8 mouse cellular contexts compared by ENCODE assay signal in genomic region chr9:30137611-30138287, GRCm38 (mm10).
DNase-seq lines count a peak whose midpoint lies in the region; ATAC-seq lines count a peak whose summit lies in the region.

No protein-coding gene starts in this region.

- peak overlapping the region; percentile 53 for H3K4me2 ChIP-seq in heart, embryonic 11.5 days
- peak overlapping the region; percentile 40 for H3K4me2 ChIP-seq in kidney, embryonic 15.5 days
- H3K4me2 ChIP-seq in limb, embryonic 15.5 days: peak overlapping the region; percentile 40
- H3K4me2 ChIP-seq in neural tube, embryonic 11.5 days (ENCODE audit: low read depth): no peak overlapping the region

- no peak overlapping the region for H3K4me3 ChIP-seq in forebrain, embryonic 10.5 days
- 0 out of 2 replicates have a peak overlapping the region, but pooled peaks have one; percentile 10 for H3K4me3 ChIP-seq in heart, embryonic 11.5 days (ENCODE audit: low read depth, low read length)
- H3K4me3 ChIP-seq in kidney, embryonic 15.5 days (replicated peaks): no peak overlapping the region
- peak overlapping the region; percentile 19 for H3K4me3 ChIP-seq in limb, embryonic 15.5 days
- H3K4me3 ChIP-seq in neural tube, embryonic 11.5 days (ENCODE audit: low read depth, low read length): no peak overlapping the region

- H3K27me3 ChIP-seq in forebrain, embryonic 10.5 days (ENCODE audit: poor library complexity, severe bottlenecking): no peaks in the 10 kb centered on the region; the same call in 1 of the 2 replicates
- H3K27me3 ChIP-seq in heart, embryonic 11.5 days (ENCODE audit: control insufficient read depth, insufficient read depth, low read length): peaks cover 2% of the 10 kb centered on the region; the same call in 1 of the 2 replicates
- H3K27me3 ChIP-seq in kidney, embryonic 15.5 days: 0 out of 2 replicates have a peak, but pooled peaks cover 5% of the 10 kb centered on the region
- peaks cover 5% of the 10 kb centered on the region; the same call in 1 of the 2 replicates for H3K27me3 ChIP-seq in limb, embryonic 15.5 days
- H3K27me3 ChIP-seq in neural tube, embryonic 11.5 days (ENCODE audit: control insufficient read depth, insufficient read depth, low read length): no peaks in the 10 kb centered on the region

- WGBS in forebrain, embryonic 10.5 days: 34% methylated on average over 14 of the region's 14 CpGs
- WGBS in heart, embryonic 11.5 days (ENCODE audit: insufficient replicate concordance): 18% methylated on average over 14 of the region's 14 CpGs
- 28% methylated on average over 14 of the region's 14 CpGs for WGBS in kidney, embryonic 15.5 days
- 17% methylated on average over 14 of the region's 14 CpGs for WGBS in limb, embryonic 15.5 days
- WGBS in neural tube, embryonic 11.5 days: 28% methylated on average over 14 of the region's 14 CpGs

- peak; percentile 10 for DNase-seq in 416B (ENCODE audit: low read depth)
- peak; percentile 18 for DNase-seq in c-Kit-positive CD71-negative TER-119-negative erythroid progenitor cells, embryonic 14.5 days (ENCODE audit: low read depth)
- peak; percentile 71 for DNase-seq in forebrain, embryonic 10.5 days (ENCODE audit: extremely low spot score, low spot score)
- DNase-seq in neural tube, embryonic 11.5 days (ENCODE audit: low spot score): peak; percentile 82
- peak; percentile 24 for DNase-seq in thymus, postnatal 14 days

- peak overlapping the region; percentile 66; the same call in 1 of the 2 replicates for H3K27ac ChIP-seq in forebrain, embryonic 10.5 days
- H3K27ac ChIP-seq in heart, embryonic 11.5 days (ENCODE audit: low read depth, low read length): peak overlapping the region; percentile 64
- no peak overlapping the region for H3K27ac ChIP-seq in kidney, embryonic 15.5 days
- H3K27ac ChIP-seq in limb, embryonic 15.5 days: no peak overlapping the region
- no peak overlapping the region for H3K27ac ChIP-seq in neural tube, embryonic 11.5 days (ENCODE audit: low read depth, low read length)

- peaks cover 14% of the 10 kb centered on the region for H3K4me1 ChIP-seq in forebrain, embryonic 10.5 days
- peaks cover 5% of the 10 kb centered on the region for H3K4me1 ChIP-seq in heart, embryonic 11.5 days (ENCODE audit: control insufficient read depth, insufficient read depth, low read length)
- H3K4me1 ChIP-seq in kidney, embryonic 15.5 days: peaks cover 16% of the 10 kb centered on the region
- H3K4me1 ChIP-seq in limb, embryonic 15.5 days: peaks cover 26% of the 10 kb centered on the region
- no peaks in the 10 kb centered on the region for H3K4me1 ChIP-seq in neural tube, embryonic 11.5 days (ENCODE audit: control insufficient read depth, insufficient read depth, low read length)

- peak; percentile 85 for ATAC-seq in heart, embryonic 11.5 days (replicated peaks; ENCODE audit: insufficient number of reproducible peaks, low FRiP score, low TSS enrichment)
- ATAC-seq in kidney, embryonic 15.5 days (replicated peaks; ENCODE audit: low FRiP score): peak; percentile 69; the same call in 1 of the 2 replicates
- peak; percentile 79 for ATAC-seq in limb, embryonic 15.5 days (ENCODE audit: insufficient number of reproducible peaks, low FRiP score, low TSS enrichment, low read depth)
- no peak; the same call in 1 of the 2 replicates for ATAC-seq in neural tube, embryonic 11.5 days (ENCODE audit: insufficient read depth, low FRiP score, low TSS enrichment)

- H3K36me3 ChIP-seq in forebrain, embryonic 10.5 days (replicated peaks): no peaks in the 10 kb centered on the region
- no peaks in the 10 kb centered on the region for H3K36me3 ChIP-seq in heart, embryonic 11.5 days (ENCODE audit: control insufficient read depth, insufficient read depth, low read length)
- H3K36me3 ChIP-seq in kidney, embryonic 15.5 days: no peaks in the 10 kb centered on the region
- no peaks in the 10 kb centered on the region for H3K36me3 ChIP-seq in limb, embryonic 15.5 days
- H3K36me3 ChIP-seq in neural tube, embryonic 11.5 days (ENCODE audit: control insufficient read depth, insufficient read depth, low read length): no peaks in the 10 kb centered on the region

- no peaks in the 10 kb centered on the region for H3K9me3 ChIP-seq in forebrain, embryonic 10.5 days
- H3K9me3 ChIP-seq in heart, embryonic 11.5 days (replicated peaks; ENCODE audit: control insufficient read depth, low read length): no peaks in the 10 kb centered on the region
- no peaks in the 10 kb centered on the region for H3K9me3 ChIP-seq in kidney, embryonic 15.5 days (replicated peaks)
- no peaks in the 10 kb centered on the region for H3K9me3 ChIP-seq in limb, embryonic 15.5 days
- no peaks in the 10 kb centered on the region for H3K9me3 ChIP-seq in neural tube, embryonic 11.5 days (ENCODE audit: control insufficient read depth, low read length)

- H3K9ac ChIP-seq in heart, embryonic 11.5 days (ENCODE audit: low read depth, low read length): peak overlapping the region; percentile 52; the same call in 1 of the 2 replicates
- H3K9ac ChIP-seq in kidney, embryonic 15.5 days: no peak overlapping the region
- H3K9ac ChIP-seq in limb, embryonic 15.5 days: no peak overlapping the region
- no peak overlapping the region for H3K9ac ChIP-seq in neural tube, embryonic 11.5 days (ENCODE audit: low read length)

Comparison
In these comparisons a context has a peak if more than half of its experiments do, and no peak if none do; other contexts are left out.
1. DNase-seq: peak in every context shown above with its lines; median percentile 82 in neural tube, embryonic 11.5 days; 71 in forebrain, embryonic 10.5 days; 24 in thymus, postnatal 14 days; 18 in c-Kit-positive CD71-negative TER-119-negative erythroid progenitor cells, embryonic 14.5 days; 10 in 416B.
2. H3K27ac ChIP-seq: peak in forebrain, embryonic 10.5 days (single experiment) and heart, embryonic 11.5 days (single experiment); none in kidney, embryonic 15.5 days (single experiment), limb, embryonic 15.5 days (single experiment) and neural tube, embryonic 11.5 days (single experiment).
3. H3K4me3 ChIP-seq: peak in heart, embryonic 11.5 days (single experiment) and limb, embryonic 15.5 days (single experiment); none in forebrain, embryonic 10.5 days (single experiment), kidney, embryonic 15.5 days (single experiment) and neural tube, embryonic 11.5 days (single experiment).